Mouse (Mus musculus): ENCODE results near the gene Chrna10.

DNA sequence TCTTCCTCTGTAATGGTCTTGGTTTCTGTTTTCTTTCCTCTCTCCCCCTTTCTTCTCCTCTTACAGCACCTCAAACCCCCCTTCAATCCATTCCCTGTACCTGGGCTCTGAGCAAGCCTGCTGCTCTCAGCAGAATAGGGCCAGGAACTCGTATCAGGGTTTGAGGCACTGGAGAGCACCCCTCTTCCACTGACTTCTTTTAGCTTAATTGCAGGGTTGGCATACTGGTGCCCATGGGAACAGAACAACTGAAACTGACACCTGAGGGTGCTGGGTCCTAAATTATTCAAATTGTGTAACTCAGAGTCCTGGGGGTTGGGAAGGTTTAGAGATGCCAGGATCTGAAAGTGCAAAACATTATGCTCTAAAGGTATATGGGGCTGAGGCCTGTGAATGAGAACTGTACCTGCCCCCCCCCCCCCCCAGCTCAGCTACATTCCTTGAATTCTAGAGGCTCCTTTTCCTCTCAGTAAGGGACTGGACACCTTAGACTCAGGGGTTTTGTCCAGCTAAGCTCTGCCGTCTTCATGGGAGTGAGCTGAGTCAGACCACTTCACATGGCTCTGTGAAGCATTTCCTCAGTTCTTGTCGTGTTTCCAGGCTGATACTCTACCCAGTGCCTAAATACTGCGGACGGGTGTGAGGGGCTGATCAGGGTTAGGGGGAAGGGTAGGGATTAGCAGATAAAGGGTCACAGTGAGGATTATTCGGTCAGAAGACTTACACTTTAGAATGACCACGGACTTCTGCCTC, at the start of gene Chrna10:
- TF ChIP-seq CTCF (conservative IDR thresholded peaks at IDR 0.05; ENCODE audit: low read length) (no peak), POU5F1 (IDR thresholded peaks at IDR 0.05; ENCODE audit: borderline replicate concordance, low read length) (no peak), NANOG (IDR thresholded peaks at IDR 0.05; ENCODE audit: borderline replicate concordance, low read length) (no peak)
